Mouse (Mus musculus): ENCODE results near the gene Serpinc1.

DNA sequence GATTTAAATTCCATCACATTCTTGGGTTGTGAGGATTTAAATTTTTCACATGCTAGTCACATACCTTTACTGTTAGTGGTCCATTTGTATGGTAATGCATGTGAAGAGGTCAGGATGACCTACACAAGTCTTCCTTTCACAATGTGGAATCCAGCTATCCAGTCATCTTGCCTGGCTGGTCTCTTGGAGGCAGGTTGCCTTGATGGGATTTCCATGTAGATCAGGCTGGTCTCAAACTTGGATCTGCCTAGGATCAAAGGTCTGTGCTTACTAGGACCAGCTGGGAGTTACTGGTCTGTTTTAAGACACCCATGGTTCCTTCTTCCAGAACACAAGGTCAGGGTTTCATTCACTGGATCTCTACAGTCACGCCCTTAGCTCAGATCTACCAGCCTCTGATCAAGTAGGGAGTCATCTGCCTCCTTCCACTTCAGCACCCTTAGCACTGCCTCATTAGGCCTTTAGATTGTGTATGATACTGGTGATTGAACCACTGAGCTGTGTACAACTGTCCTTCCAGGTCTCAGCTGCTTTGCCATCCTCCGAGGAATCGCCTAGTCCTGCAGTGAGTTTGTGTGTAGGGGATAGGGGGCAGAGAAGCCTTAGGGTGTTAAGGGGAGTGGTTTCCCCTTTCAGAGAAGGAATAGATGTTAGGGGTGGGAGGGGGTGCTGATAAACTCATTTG, 61.5 kb downstream of the Serpinc1 start:
- no peak for TF ChIP-seq ZNF384 (IDR thresholded peaks at IDR 0.05; ENCODE audit: low read depth, low read length)
- no peak for TF ChIP-seq HCFC1 (IDR thresholded peaks at IDR 0.05; ENCODE audit: borderline replicate concordance, insufficient read depth, low read length)
